Mouse (Mus musculus) embryonic facial prominence, embryonic 10.5 days (tissue): ENCODE results near the gene Mapk14. TPM values are rescaled to one million over a fixed set of nuclear protein-coding genes. Genes with fewer than 3 reads are reported as not detected.
"Not testable (repeated sequence)": the region's sequence is repeated elsewhere in the genome, so short reads cannot be mapped to it uniquely, and the experiment has no call there.

Experiments
- DNase-seq: peaks from one replicate; pipeline ENCODE4 v3.0.0-alpha.2; 2017; ENCODE audit warnings: low spot score
- H3K27ac ChIP-seq: fragments of 300-500 bp; sonication (generic); replicated peaks from 2 replicates; pipeline ENCODE4 v1.5.1; 2016; ENCODE audit warnings: mild to moderate bottlenecking
- H3K27me3 ChIP-seq: fragments of 300-500 bp; sonication (generic); replicated peaks from 2 replicates; pipeline ENCODE4 v1.6.1; 2016; ENCODE audit warnings: low read depth, mild to moderate bottlenecking; ENCODE audit not compliant: poor library complexity, severe bottlenecking
- H3K36me3 ChIP-seq: fragments of 300-500 bp; sonication (generic); replicated peaks from 2 replicates; pipeline ENCODE4 v1.6.1; 2016; ENCODE audit warnings: mild to moderate bottlenecking, moderate library complexity
- H3K4me1 ChIP-seq: fragments of 300-500 bp; sonication (generic); 2 replicates; pipeline ENCODE4 v1.6.1; 2016
- H3K4me3 ChIP-seq: fragments of 300-500 bp; sonication (generic); 2 replicates; pipeline ENCODE4 v1.5.1; 2016; ENCODE audit warnings: mild to moderate bottlenecking, moderate library complexity
- H3K9me3 ChIP-seq: fragments of 300-500 bp; sonication (generic); 2 replicates; pipeline ENCODE4 v1.6.1; 2016; ENCODE audit warnings: mild to moderate bottlenecking
- WGBS: fragments of 180-500 bp; shearing (Covaris S2); methylation state at CpG from one replicate; pipeline ENCODE4 v1.1.7; 2016; 5-methylcytosine and 5-hydroxymethylcytosine counted together
- polyA plus RNA-seq: library from polyadenylated mRNA; unstranded; fragments of >200 nt; fragmentation: Nextera tagmentation; extraction: Ambion mirVana; gene quantifications from 2 replicates; pipeline ENCODE4 v1.2.1, GENCODE M21; 2016

Mapk14 gene
- polyA plus RNA-seq, 1 experiment from 2014 or later: 48.1 TPM

DNA sequence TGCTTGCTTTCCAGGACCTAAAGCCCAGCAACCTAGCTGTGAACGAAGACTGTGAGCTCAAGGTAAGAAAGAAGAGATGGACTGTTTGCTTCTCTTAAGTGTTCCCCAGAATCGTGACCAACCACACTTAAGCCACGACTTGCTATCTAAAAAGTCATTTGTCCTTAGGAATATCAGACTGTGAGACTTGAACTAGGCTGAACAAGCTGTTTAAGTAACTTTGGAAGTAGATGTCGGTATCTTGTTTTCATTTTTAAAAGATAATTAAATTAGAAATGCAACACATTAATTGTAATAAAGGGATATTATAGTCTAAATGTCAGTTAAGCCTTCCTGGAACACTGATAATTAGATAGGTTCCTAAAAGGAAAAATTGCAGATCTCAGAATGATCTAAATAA is 34.7 kb downstream of the Mapk14 start, which contains the start of gene AC170998.1:
TSS of gene AC170998.1 (plus strand) at position 301 of the 400 bp plus-strand sequence.
- H3K36me3 ChIP-seq: peaks cover 95% of the 10 kb centered on the region
- H3K4me1 ChIP-seq: no peaks in the 10 kb centered on the region
- H3K4me3 ChIP-seq: no peak within 1 kb of the TSS
- DNase-seq: no peak
- WGBS: 95% methylated on average over 4 of the region's 4 CpGs
- no peak within 1 kb of the TSS for H3K27ac ChIP-seq
- no peaks in the 10 kb centered on the region for H3K27me3 ChIP-seq
- H3K9me3 ChIP-seq: no peaks in the 10 kb centered on the region

DNA sequence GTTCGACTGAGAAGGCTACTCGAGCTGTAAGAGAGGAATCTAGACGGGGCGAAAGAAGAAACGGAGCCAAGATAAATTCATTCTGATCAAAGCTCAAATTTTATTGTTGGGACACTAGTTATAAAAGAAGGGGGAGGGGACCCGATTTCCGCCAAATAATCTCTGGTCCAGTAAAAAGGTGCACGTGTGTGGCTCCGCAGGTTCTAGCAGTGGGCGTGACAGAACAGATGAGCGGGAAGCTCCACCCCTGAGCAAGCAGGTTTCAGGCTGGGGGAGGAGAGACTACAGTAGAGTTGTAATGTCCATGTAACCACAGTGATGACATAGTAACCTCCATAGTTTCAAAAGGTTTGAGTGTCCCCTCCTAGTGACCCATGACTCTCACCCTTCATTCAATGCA is 36.4 kb downstream of the Mapk14 start:
- 93% methylated on average over 11 of the region's 11 CpGs for WGBS
- peaks cover 96% of the 10 kb centered on the region for H3K36me3 ChIP-seq
- H3K27ac ChIP-seq, H3K4me3 ChIP-seq, DNase-seq, H3K27me3 ChIP-seq, H3K4me1 ChIP-seq, H3K9me3 ChIP-seq: not testable (repeated sequence)

DNA sequence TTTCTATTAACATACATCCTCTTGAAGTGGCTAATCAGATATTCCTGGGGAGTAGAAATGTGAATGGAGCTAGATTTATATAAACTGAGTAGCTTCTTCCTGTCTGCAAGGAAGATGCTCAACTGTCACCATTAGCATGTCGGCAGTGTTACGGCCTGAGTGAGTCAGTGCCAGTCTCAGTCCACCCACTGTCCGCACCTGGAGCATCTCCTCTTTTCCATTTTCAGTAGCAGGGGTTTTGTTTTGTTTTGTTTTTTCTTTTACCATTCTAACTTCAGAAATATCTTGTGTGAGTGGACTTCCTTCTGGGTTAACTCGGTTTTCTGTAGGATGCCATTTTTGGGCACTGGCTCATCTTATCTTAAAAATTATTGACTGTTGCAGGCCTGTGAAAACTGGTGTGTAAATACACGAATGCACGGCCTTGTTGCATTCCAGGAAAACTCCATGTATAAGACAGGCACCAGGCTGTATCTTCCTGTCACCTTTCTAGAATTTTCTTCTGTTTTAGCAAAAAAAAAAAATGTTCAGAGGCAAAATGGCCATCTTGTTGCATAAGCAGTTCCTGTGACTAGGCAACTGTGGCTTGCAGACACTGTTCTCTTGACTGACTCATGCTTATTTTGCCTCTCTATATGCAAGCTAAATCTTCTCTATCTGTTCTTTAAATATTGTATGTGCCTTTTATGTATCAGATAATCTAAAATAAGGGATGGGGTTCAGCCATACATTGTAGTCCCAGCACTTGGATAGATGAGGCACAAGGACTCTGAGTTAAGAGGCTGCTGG is 44.4 kb downstream of the Mapk14 start:
- no peaks in the 10 kb centered on the region for H3K9me3 ChIP-seq
- no peaks in the 10 kb centered on the region for H3K27me3 ChIP-seq
- H3K4me1 ChIP-seq: 0 out of 2 replicates have a peak, but pooled peaks cover 4% of the 10 kb centered on the region
- WGBS: 95% methylated on average over 6 of the region's 6 CpGs
- no peak overlapping the region for H3K4me3 ChIP-seq
- peaks cover 86% of the 10 kb centered on the region for H3K36me3 ChIP-seq
- H3K27ac ChIP-seq: no peak overlapping the region
- no peak for DNase-seq

DNA sequence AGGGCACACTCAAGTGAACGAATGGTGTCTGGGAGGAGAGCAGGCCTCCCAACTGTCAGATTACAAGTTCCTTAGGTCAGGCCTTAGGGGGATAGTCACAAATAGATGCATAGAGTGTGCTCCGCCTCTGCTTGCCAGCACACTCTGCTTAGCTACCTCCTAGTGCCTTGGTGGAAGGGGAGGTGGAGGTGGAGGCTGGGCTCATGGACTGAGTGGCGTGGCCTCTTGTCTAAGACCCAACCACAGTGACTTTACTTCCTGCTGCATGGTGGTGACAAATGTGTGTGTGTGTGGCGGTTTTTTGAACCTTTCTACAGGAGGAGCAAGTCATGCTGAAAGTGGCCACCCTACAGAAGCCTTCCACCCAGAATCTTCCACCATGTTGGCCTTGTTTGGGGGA is 45.4 kb downstream of the Mapk14 start:
- H3K4me1 ChIP-seq: 0 out of 2 replicates have a peak, but pooled peaks cover 4% of the 10 kb centered on the region
- WGBS: 79% methylated on average over 4 of the region's 4 CpGs
- H3K4me3 ChIP-seq: no peak overlapping the region
- no peak for DNase-seq
- H3K36me3 ChIP-seq: peaks cover 86% of the 10 kb centered on the region
- no peak overlapping the region for H3K27ac ChIP-seq
- H3K27me3 ChIP-seq: no peaks in the 10 kb centered on the region
- no peaks in the 10 kb centered on the region for H3K9me3 ChIP-seq

DNA sequence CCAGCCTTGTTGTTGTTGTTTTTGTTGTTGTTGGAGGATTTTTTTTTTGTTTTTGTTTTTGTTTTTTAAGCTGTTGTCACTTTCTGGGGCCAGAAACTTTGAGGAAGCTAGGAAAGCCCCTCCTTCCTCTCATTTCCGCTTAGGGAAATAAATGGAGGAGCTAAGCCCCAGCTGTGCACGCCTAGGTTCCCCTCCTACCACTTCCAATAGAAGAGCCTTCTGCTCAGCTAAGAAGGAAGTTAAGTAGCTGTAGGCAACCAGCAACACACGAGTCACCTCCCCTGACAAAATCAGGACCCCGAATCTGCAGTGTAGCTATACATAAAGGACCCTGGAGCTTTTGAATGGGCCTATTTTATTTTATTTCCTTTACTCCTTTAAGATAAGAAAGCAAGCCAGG is 46.8 kb downstream of the Mapk14 start:
- Histone ChIP-seq H3K4me3 (no peak overlapping the region), H3K4me1 (0 out of 2 replicates have a peak, but pooled peaks cover 4% of the 10 kb centered on the region), H3K9me3 (no peaks in the 10 kb centered on the region), H3K27ac (no peak overlapping the region), H3K27me3 (no peaks in the 10 kb centered on the region), H3K36me3 (peaks cover 86% of the 10 kb centered on the region)
- no peak for DNase-seq
- 89% methylated on average over 4 of the region's 4 CpGs for WGBS

DNA sequence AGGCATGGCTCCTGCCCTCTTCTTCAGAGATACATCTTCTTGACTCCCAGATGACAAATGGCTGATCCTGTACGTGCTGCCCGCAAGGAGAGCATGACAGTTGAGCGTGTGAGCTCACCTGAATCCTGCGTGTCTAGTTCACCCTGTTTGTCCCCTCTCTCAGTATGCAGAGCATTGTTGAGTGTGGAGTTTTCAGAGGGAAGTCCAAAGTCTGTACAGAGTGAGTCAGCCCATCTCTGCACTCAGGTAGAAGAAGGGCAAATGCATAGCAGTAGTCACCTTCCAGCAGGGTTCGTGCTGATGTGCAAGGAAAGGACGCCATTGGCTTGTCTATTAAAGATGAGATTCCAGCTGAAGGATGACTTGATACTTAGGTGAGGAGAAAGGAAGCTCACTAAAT is 48.1 kb downstream of the Mapk14 start:
- Histone ChIP-seq H3K36me3 (peaks cover 90% of the 10 kb centered on the region), H3K4me1 (0 out of 2 replicates have a peak, but pooled peaks cover 4% of the 10 kb centered on the region), H3K4me3 (no peak overlapping the region), H3K27me3 (no peaks in the 10 kb centered on the region), H3K27ac (no peak overlapping the region), H3K9me3 (no peaks in the 10 kb centered on the region)
- WGBS: 95% methylated on average over 6 of the region's 6 CpGs
- DNase-seq: no peak

DNA sequence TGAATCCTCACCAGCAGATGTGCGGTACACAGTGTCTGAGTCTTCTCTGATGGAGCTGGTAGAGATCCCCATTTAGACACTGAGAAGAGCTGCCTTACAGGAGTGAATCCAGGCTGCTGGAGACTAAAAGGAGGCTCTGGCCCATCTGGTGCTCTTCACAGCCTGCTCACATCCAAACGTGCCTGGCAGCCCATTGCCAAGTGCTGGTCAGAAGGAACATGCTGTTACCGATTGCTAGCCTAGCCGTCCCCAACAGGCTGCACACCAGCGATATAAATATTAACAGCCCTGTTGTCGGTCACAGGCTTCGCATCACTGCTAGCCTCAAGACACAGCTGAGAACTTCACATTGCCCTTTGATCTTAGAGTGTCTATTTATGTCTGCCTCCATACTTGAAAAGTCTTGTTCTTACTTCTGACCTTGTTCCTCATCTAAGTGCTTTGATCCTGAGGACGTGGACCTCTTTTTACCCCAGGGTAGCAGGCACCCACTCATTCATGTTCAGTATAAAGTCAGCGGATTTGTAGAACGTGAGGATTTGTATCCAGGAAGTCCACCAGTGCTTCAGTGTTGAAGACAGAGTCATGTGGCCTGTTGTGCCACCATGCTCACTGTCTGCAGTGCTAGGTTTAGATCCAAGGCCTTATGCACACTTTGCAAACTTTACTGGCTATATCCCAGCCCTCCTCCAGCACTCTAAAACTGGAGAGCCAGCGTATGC is 52.2 kb downstream of the Mapk14 start:
- no peak for DNase-seq

DNA sequence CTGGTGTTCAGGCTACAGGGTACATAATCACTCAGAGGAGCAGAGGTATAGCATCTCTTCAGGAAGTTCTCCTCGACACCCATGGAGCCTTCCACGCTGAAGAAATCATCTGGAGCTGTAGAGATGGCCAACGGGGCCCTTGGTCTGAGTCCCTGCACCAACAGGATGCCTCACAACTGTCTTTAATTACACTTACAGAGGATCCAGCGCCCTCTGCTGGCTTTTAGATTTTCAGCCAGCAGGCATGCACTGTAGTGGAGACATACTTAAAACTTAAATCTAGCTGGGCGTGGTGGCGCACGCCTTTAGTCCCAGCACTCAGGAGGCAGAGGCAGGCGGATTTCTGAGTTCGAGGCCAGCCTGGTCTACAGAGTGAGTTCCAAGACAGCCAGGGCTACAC is 52.8 kb downstream of the Mapk14 start:
- no peak overlapping the region for H3K27ac ChIP-seq
- no peak for DNase-seq
- no peaks in the 10 kb centered on the region for H3K4me1 ChIP-seq
- H3K27me3 ChIP-seq: no peaks in the 10 kb centered on the region
- WGBS: 88% methylated on average over 9 of the region's 9 CpGs
- H3K36me3 ChIP-seq: peaks cover 100% of the 10 kb centered on the region
- H3K9me3 ChIP-seq: no peaks in the 10 kb centered on the region
- H3K4me3 ChIP-seq: no peak overlapping the region

More for the DNA sequence above, 52.2 kb downstream of the Mapk14 start:
- no peaks in the 10 kb centered on the region for H3K9me3 ChIP-seq
- H3K27me3 ChIP-seq: no peaks in the 10 kb centered on the region
- H3K36me3 ChIP-seq: peaks cover 100% of the 10 kb centered on the region
- no peaks in the 10 kb centered on the region for H3K4me1 ChIP-seq
- no peak overlapping the region for H3K4me3 ChIP-seq
- 93% methylated on average over 11 of the region's 11 CpGs for WGBS
- no peak overlapping the region for H3K27ac ChIP-seq

DNA sequence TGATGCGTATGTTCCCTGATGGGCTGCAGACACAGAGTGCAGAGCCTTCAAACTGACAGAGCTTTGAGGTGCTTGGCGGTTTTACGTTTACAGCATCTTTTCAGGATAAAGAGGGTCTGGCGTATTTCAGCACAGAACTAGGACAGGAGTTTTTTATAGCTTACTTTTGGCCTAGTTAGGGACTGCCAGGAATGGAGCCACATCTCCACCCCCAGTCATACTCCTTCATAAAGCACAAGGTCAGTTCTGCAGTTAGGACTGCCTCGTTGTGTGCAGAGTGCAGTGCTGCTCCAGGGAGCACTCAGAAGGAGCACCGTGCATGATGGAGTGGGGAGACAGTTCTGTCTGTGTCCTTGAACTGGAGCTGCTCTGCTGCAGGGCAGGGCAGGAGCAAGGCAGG is 54.6 kb downstream of the Mapk14 start:
- WGBS: 93% methylated on average over 6 of the region's 6 CpGs
- DNase-seq: no peak
- Histone ChIP-seq H3K27me3 (no peaks in the 10 kb centered on the region), H3K36me3 (peaks cover 82% of the 10 kb centered on the region), H3K9me3 (no peaks in the 10 kb centered on the region), H3K4me3 (no peak overlapping the region), H3K4me1 (no peaks in the 10 kb centered on the region), H3K27ac (no peak overlapping the region)

DNA sequence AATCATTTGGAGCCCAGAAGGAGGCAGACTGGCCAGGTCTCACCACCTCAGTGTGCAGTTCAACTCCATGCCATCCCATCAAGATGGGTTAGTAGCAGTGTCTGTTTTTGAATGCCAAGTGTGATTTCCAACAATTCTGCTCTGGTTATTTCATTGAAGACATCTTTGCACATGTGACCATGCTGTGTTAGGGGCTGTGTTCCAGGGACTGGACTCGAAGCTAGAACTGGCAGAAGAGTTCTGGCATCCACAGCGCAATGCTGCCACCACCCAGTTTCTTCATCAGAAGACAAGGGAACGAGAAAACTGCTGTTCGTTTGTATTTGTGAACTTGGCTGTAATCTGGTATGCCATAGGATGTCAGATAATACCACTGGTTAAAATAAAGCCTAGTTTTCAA is 56.9 kb downstream of the Mapk14 start:
- no peak overlapping the region for H3K27ac ChIP-seq

DNA sequence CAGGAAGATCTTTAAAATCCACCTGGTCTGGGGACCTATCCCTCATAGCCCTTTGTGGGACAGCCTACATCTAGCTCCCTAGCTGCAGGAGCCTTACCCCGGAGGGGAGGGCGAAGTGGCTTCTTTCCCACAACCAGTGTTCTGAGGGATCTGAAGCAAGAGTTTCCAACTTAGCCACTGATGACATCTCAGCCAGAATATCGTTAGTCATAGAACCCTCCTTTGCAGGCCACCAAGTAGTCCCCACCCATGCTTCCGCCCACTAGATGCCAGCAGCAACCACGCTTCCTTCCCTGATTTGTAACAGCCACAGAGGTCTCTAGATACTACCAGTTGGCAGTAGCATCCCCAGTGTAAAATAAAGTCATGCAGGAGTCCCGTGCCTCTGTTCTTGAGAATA is 59.5 kb downstream of the Mapk14 start:
- H3K4me3 ChIP-seq: no peak overlapping the region
- H3K27ac ChIP-seq: no peak overlapping the region
- no peak for DNase-seq
- H3K4me1 ChIP-seq: no peaks in the 10 kb centered on the region
- peaks cover 34% of the 10 kb centered on the region for H3K36me3 ChIP-seq
- WGBS: 89% methylated on average over 6 of the region's 6 CpGs
- H3K9me3 ChIP-seq: no peaks in the 10 kb centered on the region
- H3K27me3 ChIP-seq: no peaks in the 10 kb centered on the region

More for the DNA sequence above, 56.9 kb downstream of the Mapk14 start:
- peaks cover 59% of the 10 kb centered on the region for H3K36me3 ChIP-seq
- H3K27me3 ChIP-seq: no peaks in the 10 kb centered on the region
- 90% methylated on average over 4 of the region's 4 CpGs for whole genome bisulfite sequencing
- H3K9me3 ChIP-seq: no peaks in the 10 kb centered on the region
- H3K4me3 ChIP-seq: no peak overlapping the region
- no peak for DNase-seq
- no peaks in the 10 kb centered on the region for H3K4me1 ChIP-seq

DNA sequence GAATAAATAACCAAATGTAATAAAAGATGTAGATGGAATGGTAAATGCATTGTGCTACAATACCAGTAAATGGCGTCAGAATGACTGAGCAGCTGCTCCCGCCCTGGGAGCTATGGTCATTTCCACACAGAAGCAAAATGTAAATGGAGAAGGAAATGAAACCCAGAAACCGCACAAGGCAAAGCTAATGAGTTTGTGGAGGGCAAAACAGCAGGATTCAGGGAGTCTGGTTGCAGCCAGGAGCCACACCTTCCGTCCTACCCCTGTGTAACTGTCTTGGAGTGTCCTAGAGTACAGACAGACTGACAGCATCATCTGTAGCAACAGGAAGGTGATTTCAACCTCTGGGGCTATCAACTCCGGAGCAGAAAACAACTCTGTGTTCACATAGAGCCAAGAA is 65.3 kb downstream of the Mapk14 start:
- WGBS: 69% methylated on average over 5 of the region's 5 CpGs
- H3K36me3 ChIP-seq: no peaks in the 10 kb centered on the region
- 0 out of 2 replicates have a peak, but pooled peaks cover 4% of the 10 kb centered on the region for H3K4me1 ChIP-seq
- H3K9me3 ChIP-seq: no peaks in the 10 kb centered on the region
- H3K4me3 ChIP-seq: no peak overlapping the region
- no peaks in the 10 kb centered on the region for H3K27me3 ChIP-seq
- DNase-seq: no peak
- no peak overlapping the region for H3K27ac ChIP-seq

DNA sequence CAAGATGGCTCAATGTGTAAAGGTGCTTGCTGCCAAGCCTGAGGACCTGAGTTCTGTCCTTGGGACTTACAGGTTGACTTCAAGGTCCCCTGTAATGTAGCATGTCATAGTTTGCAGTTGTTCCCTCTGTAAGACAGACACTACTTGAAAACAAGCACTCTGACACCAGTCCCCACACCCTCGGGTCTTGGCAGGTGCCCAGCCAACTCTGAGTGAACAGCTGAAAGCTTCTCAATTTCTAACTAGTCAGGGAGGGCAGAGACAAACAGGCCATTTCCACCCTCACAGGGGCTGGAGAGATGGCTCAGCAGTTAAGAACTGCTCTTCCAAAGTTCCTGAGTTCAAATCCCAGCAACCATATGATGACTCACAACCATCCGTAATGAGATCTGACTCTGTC is 66.3 kb downstream of the Mapk14 start:
- 80% methylated on average over 2 of the region's 2 CpGs for WGBS
- Histone ChIP-seq H3K4me1 (0 out of 2 replicates have a peak, but pooled peaks cover 4% of the 10 kb centered on the region), H3K36me3 (no peaks in the 10 kb centered on the region)

More for the DNA sequence above, 66.3 kb downstream of the Mapk14 start:
- Histone ChIP-seq H3K4me3 (no peak overlapping the region), H3K27me3 (no peaks in the 10 kb centered on the region), H3K9me3 (no peaks in the 10 kb centered on the region), H3K27ac (no peak overlapping the region)
- DNase-seq: no peak
